Mouse (Mus musculus) brain, embryonic 14.5 days (tissue): ENCODE measurements at regions not wholly inside any gene's neighbourhood (a gene's known extent, or its start where the extent isn't known, plus 50 kb on each side); places are given as distances from the start of the nearest gene placed in this dataset.

Experiments
- CTCF ChIP-seq: fragments of 200-500 bp; IDR thresholded peaks from 2 replicates; pipeline ENCODE4 v1.5.1; 2012; ENCODE audit warnings: inconsistent platforms, mild to moderate bottlenecking, moderate library complexity, borderline replicate concordance; ENCODE audit not compliant: insufficient read depth, insufficient read length; ENCODE audit errors: extremely low read depth
- POLR2A ChIP-seq: fragments of 200-500 bp; IDR thresholded peaks from 2 replicates; pipeline ENCODE4 v1.6.1; 2012; ENCODE audit warnings: mild to moderate bottlenecking, inconsistent platforms, borderline replicate concordance; ENCODE audit not compliant: poor library complexity, insufficient read depth, insufficient read length, severe bottlenecking; ENCODE audit errors: extremely low read depth

GRCm38 (mm10) chr19:27511340-27511739 is 81.7 kb upstream of the Pum3 start:
- TF ChIP-seq CTCF (no peak), POLR2A (no peak)
